Mouse (Mus musculus): ENCODE measurements around the gene Fbxl2.

- TF ChIP-seq REST (IDR thresholded peaks at IDR 0.05; ENCODE audit: insufficient read depth, insufficient read length) (no peak), CEBPB (IDR thresholded peaks at IDR 0.05; ENCODE audit: insufficient read depth, poor library complexity, severe bottlenecking) (no peak), POLR2AphosphoS2 (IDR thresholded peaks at IDR 0.05; ENCODE audit: insufficient read length, low read depth) (no peak), POLR2A (IDR thresholded peaks at IDR 0.05; ENCODE audit: insufficient read length, low read depth) (no peak), TCF3 (IDR thresholded peaks at IDR 0.05; ENCODE audit: insufficient read length, low read depth) (no peak)
Observed at GRCm38 (mm10) chr9:113935638-113936037, 110.4 kb downstream of the Fbxl2 start.

Measured in myocyte (in vitro differentiated cells).